Mouse (Mus musculus) kidney, adult 2 months (tissue): ENCODE results near the gene Hoxc8. TPM values are rescaled to one million over a fixed set of nuclear protein-coding genes. Genes with fewer than 3 reads are reported as not detected.
A peak's percentile ranks its signal among the peaks of the same experiment; 100 is the strongest.

Experiments used
- DNase-seq: peaks from one replicate; pipeline ENCODE4 v3.0.0; 2021
- H3K27ac ChIP-seq: fragments of 200-500 bp; 2 replicates; pipeline ENCODE4 v1.5.1; 2012; ENCODE audit warnings: low read depth, low read length, control low read depth, inconsistent platforms; ENCODE audit not compliant: insufficient read depth
- H3K27me3 ChIP-seq: fragments of 200-500 bp; replicated peaks from 2 replicates; pipeline ENCODE4 v1.6.1; 2012; ENCODE audit warnings: mild to moderate bottlenecking, moderate library complexity, low read length, inconsistent platforms; ENCODE audit not compliant: control insufficient read depth, insufficient read depth
- H3K36me3 ChIP-seq: fragments of 200-500 bp; 2 replicates; pipeline ENCODE4 v1.6.1; 2012; ENCODE audit warnings: mild to moderate bottlenecking, moderate library complexity, low read length, inconsistent platforms; ENCODE audit not compliant: control insufficient read depth, insufficient read depth
- H3K4me1 ChIP-seq: fragments of 200-500 bp; 2 replicates; pipeline ENCODE4 v1.6.1; 2011; ENCODE audit warnings: low read length; ENCODE audit not compliant: control insufficient read depth, insufficient read depth
- H3K4me3 ChIP-seq: fragments of 200-500 bp; 2 replicates; pipeline ENCODE4 v1.5.1; 2011; ENCODE audit warnings: mild to moderate bottlenecking, low read depth, low read length, control low read depth; ENCODE audit not compliant: insufficient read depth
- CTCF ChIP-seq: fragments of 200-500 bp; conservative IDR thresholded peaks from 2 replicates; pipeline ENCODE4 v1.5.1; 2011; ENCODE audit warnings: low read depth, mild to moderate bottlenecking, control low read depth, low read length, moderate library complexity, mixed read lengths; ENCODE audit not compliant: insufficient read depth, insufficient read length
- POLR2A ChIP-seq: fragments of 200-500 bp; IDR thresholded peaks from one replicate; pipeline ENCODE4 v1.6.1; 2011; ENCODE audit warnings: low read depth, low read length, control low read depth
- WGBS: fragments of 180-500 bp; shearing (Covaris S2); methylation state at CpG from one replicate; pipeline ENCODE4 v1.1.7; 2018; 5-methylcytosine and 5-hydroxymethylcytosine counted together
- polyA plus RNA-seq: library from polyadenylated mRNA; depleted of rRNA; stranded (reverse); fragments of >200 nt; gene quantifications from 2 replicates; pipeline ENCODE4 v1.2.3, GENCODE M21; 2012

Hoxc8 gene
- polyA plus RNA-seq, 1 experiment, result 4.0 TPM

- no peaks in the 10 kb centered on the region for H3K36me3 ChIP-seq
- peaks cover 11% of the 10 kb centered on the region for H3K4me1 ChIP-seq
- H3K4me3 ChIP-seq, result peak overlapping the region; percentile 34
- no peak for TF ChIP-seq CTCF
- no peak for TF ChIP-seq POLR2A
- H3K27ac ChIP-seq, result peak overlapping the region; percentile 64
- no peak for DNase-seq
- 26% methylated on average over 13 of the region's 13 CpGs for WGBS
- H3K27me3 ChIP-seq, result no peaks in the 10 kb centered on the region
Observed at GRCm38 (mm10) chr15:102978615-102979515, 11.5 kb upstream of the Hoxc8 start.

- TF ChIP-seq POLR2A, result no peak
- TF ChIP-seq CTCF, result no peak
- Histone ChIP-seq H3K27ac (peak overlapping the region; percentile 47; the same call in 1 of the 2 replicates), H3K4me3 (no peak overlapping the region), H3K36me3 (no peaks in the 10 kb centered on the region), H3K4me1 (peaks cover 11% of the 10 kb centered on the region), H3K27me3 (no peaks in the 10 kb centered on the region)
- DNase-seq, result no peak
- 33% methylated on average over 1 of the region's 1 CpGs for WGBS
Observed at GRCm38 (mm10) chr15:102979936-102980335, 10.5 kb upstream of the Hoxc8 start.

- H3K4me3 ChIP-seq, result peak overlapping the region; percentile 84
- no peak for DNase-seq
- TF ChIP-seq CTCF (no peak), POLR2A (no peak)
- H3K36me3 ChIP-seq, result no peaks in the 10 kb centered on the region
- peak overlapping the region; percentile 47; the same call in 1 of the 2 replicates for H3K27ac ChIP-seq
- WGBS, result 36% methylated on average over 11 of the region's 11 CpGs
- peaks cover 11% of the 10 kb centered on the region for H3K4me1 ChIP-seq
- H3K27me3 ChIP-seq, result no peaks in the 10 kb centered on the region
Observed at GRCm38 (mm10) chr15:102980352-102980751, 10.1 kb upstream of the Hoxc8 start.

DNA sequence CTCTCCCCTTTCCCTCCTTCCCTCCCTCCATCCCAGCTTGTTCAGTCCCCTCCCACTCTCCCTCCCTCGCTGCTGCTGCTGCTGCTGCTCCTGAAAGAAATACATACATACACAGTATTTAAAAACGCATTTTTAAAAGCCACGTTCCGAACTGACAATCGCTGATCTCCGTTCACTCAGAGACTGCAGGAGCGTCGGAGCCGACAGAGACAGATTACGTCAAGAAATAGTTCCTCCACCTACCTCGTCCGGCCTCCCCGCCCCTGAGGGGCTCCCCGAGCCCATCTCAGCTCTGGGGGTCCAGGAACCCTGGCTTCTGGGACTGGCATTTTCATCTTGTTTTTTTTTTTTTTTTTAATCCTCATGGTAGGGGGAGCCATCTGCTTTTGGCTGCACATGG is 9.5 kb upstream of the Hoxc8 start:
- no peaks in the 10 kb centered on the region for H3K36me3 ChIP-seq
- no peak for DNase-seq
- 5% methylated on average over 14 of the region's 14 CpGs for WGBS
- peak overlapping the region; percentile 42; the same call in 1 of the 2 replicates for H3K27ac ChIP-seq
- no peaks in the 10 kb centered on the region for H3K27me3 ChIP-seq
- peak overlapping the region; percentile 84 for H3K4me3 ChIP-seq
- TF ChIP-seq POLR2A (no peak), CTCF (no peak)
- peaks cover 11% of the 10 kb centered on the region for H3K4me1 ChIP-seq

DNA sequence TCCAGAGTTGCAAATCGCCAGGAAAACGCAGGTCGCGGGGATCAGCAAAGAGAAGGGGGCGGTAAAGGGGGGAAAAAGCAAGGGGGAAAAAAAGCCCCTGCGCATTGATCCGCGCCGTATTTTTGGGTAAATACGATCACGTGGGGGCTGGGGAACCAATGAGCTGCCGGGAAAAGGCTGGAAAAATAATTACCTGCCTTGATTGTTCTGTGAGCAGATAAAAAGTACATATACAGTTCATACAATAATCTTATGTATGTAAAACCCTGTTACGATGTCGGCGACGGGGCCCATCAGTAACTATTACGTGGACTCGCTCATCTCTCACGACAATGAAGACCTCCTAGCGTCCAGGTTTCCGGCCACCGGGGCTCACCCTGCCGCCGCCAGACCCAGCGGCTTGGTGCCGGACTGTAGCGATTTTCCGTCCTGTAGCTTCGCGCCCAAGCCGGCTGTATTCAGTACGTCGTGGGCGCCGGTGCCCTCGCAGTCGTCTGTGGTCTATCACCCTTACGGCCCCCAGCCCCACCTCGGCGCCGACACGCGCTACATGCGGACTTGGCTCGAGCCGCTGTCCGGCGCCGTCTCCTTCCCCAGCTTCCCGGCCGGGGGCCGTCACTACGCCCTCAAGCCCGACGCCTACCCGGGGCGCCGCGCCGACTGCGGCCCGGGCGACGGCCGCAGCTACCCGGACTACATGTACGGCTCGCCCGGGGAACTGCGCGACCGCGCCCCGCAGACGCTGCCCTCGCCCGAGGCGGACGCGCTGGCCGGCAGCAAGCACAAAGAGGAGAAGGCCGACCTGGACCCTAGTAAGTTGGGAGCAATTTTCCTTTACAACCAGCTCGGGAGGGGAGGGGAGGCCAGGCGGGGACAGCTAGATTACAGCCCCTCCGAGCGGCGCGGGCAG is 8.8 kb upstream of the Hoxc8 start:
- peaks cover 11% of the 10 kb centered on the region for H3K4me1 ChIP-seq
- H3K27me3 ChIP-seq, result no peaks in the 10 kb centered on the region
- peak overlapping the region; percentile 66 for H3K27ac ChIP-seq
- TF ChIP-seq CTCF, result no peak
- TF ChIP-seq POLR2A, result no peak
- 2% methylated on average over 88 of the region's 88 CpGs for WGBS
- H3K4me3 ChIP-seq, result peak overlapping the region; percentile 84
- DNase-seq, result peak; percentile 72
- no peaks in the 10 kb centered on the region for H3K36me3 ChIP-seq

- Histone ChIP-seq H3K36me3 (no peaks in the 10 kb centered on the region), H3K27me3 (no peaks in the 10 kb centered on the region), H3K4me1 (peaks cover 4% of the 10 kb centered on the region; the same call in 1 of the 2 replicates), H3K4me3 (no peak overlapping the region), H3K27ac (0 out of 2 replicates have a peak overlapping the region, but pooled peaks have one; percentile 3)
- TF ChIP-seq CTCF (no peak), POLR2A (no peak)
- WGBS, result 48% methylated on average over 12 of the region's 12 CpGs
- DNase-seq, result no peak
Observed at GRCm38 (mm10) chr15:102983716-102984115, 6.7 kb upstream of the Hoxc8 start.
